Mouse (Mus musculus) megakaryocyte, embryonic 14.5 days (primary cell): Measurements from ENCODE around the gene Edem2.

Experiments used
- FLI1 ChIP-seq: IDR thresholded peaks from 2 replicates; pipeline ENCODE4 v1.6.1; 2012; ENCODE audit warnings: low read length, inconsistent platforms, mixed read lengths
- GATA1 ChIP-seq: IDR thresholded peaks from 3 replicates; pipeline ENCODE4 v1.6.1; 2012; ENCODE audit warnings: mixed read lengths, low read length, inconsistent platforms, borderline replicate concordance

DNA sequence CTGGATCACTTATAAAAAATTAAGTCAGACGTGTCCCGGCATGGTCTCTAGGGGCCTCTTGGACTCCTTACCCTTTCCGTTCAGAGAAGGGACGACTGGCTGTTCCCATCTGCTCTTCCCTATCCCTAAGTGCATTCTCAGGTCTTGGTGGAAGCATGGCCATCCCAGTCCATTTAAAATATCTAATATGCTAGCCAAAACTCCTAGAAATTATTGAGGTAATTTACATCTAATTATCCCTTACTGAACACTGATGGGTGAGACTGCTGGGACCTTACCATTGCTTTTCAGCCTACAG is 48.4 kb upstream of the Edem2 start:
- TF ChIP-seq GATA1, result no peak
- no peak for TF ChIP-seq FLI1
